Mouse (Mus musculus) fibroblast of lung, adult 2 months (primary cell): ENCODE measurements around the gene Eefsec.

Experiments used
- DNase-seq: peaks from one replicate; pipeline ENCODE4 v3.0.0-alpha.2; 2011; ENCODE audit warnings: low read depth

The Eefsec gene

GRCm38 (mm10) chr6:88446063-88447002 is at the start of gene Eefsec:
Gene Eefsec (minus strand): TSS chr6:88446539.
- no peak for DNase-seq

DNA sequence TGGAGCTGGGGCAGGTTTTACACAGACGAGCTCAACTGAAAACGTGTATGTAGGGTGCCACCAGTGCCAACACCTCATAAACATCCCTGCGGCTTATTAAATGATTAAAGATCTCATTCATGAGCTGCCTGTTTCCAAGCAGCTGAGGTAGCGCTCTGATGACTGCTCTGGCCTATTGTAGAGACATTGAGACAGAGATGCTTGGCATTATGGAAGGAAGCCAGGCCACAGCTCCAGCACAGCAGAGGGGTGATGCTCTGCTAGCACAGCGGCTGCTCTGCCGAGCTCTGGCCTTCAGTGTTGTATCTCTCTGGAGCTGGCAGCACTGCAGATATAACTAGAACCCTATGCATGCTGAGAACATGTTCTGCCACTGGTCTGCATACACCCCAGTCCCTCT is 47.4 kb upstream of the Eefsec start:
- no peak for DNase-seq

DNA sequence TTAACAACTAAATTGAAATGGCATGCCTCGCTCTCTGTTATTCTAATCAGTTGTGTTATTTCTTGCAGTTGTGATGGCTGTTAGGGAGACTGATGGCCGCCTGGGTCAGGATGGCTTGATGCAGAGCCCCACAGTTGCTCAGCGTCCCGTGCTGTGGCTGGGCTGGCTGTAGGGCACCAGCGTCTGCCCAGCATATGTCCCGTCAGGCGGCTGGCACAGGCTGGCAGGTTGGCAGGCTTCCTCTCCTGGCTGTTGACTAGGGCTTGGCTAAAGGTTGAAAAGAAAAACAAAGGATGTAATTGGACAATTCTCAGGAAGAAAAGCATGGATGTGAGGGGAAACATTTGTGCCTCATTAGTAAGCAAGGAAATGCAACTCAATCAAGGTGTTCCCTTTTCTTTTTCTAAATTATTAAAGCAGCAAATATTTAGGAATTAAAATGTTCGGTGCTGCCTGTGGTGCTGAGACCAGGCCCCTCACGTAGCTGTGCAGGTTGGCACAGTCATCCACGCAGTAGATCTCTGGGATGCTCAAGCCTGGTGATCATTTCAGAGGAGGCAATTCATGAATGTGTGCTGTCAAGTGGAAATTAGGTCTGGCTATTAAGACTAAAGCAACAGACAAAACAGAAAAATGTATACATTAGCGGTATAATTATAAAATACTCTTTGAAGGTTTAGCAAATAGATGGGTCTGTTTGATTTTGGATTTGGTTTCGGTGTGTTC is 44.5 kb upstream of the Eefsec start:
- peak; percentile 36 for DNase-seq

DNA sequence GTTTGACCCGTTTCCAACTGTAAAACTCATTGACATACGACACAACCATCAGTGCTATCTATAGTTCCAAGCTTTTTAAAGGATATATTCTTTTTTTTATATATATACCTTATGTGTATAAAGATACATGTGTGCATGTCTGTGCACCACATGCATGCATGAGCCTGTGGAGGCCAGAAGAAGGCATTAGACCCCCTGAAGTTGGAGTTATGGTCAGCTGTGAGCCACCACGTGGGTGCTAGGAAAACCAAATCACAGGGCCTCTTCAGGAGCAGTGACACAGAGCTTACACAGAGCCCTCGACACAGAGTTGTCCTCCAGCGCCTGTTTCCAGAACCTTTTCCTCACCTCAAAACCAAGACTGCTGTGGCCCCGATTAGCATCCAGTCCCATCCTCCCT is 43.5 kb upstream of the Eefsec start:
- no peak for DNase-seq

DNA sequence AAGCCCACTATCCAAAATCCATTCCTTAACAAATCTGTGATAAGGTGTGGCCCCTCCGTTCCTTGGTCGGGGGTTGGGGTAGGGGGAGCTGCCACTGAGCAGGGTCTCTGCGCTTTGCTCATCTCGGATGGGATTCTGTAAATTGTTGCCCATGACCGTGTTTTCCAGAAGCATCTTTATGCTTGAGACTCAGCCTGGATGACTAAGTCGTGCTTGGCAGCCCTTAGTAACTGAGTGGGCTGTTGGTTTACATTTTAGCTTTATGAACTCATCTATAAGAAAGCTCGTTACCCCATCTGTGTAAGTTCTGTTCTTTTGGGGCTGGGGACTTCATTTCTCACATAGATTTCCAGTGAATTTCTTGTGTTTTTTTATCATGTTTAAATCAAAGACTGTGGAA is 42.7 kb upstream of the Eefsec start:
- DNase-seq, result no peak

DNA sequence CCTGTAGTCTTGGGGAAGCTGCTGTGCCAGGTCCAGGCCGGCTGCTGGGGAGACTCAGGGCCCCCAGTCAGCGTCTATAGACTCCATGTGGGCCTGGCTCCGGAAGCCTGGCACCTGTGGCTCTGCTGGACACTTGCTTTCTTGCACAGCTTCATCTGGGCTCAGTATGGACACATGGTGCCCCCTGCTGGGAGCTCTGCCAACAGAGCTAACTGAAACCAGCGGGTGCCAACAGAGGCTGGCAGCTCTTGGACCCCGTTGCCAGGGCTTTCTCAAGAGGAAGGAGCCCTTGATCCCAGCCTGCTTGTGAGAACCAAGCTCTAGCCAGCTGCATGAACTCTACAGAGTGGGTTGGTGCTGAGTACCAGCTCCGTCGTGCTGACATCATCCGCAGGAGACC is 40.6 kb upstream of the Eefsec start:
- DNase-seq, result no peak

DNA sequence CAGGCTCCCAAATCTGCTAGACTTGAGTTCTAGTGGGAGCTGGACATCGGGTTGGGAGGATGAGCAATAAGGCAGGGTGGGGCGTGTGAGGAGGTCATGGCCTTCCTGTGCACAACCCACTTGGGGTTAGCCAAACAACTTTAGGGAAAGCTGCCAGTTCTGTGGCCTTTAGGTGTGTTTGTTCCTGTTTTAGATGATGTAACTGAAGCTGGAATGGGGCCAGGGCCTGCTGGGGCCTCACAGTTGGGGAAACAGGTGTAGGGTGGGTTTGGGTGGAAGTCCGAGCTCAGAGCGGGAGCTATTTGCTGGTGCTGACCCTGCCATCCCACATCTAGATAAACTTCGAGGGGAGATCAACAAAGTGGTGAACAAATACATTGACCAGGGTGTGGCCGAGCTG is 39.0 kb upstream of the Eefsec start:
- no peak for DNase-seq

DNA sequence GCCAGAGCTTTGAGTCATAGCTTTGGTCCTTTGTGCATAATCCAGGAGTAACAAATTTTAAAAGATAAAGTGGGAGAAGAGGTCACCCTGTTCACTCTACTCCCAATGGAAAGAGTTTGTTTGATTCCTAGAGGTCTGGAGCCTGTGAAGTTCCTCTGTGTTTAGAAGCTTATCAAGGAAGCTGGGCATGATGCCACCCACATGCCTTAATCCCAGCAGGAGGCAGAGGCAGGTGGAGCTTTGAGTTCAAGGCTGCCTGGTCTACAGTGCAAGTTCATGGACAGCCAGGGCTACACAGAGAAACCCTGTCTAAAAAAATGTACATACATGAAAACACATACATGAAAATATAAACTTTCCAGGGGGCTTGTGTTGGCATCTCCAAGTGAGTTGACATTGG is 37.6 kb upstream of the Eefsec start:
- DNase-seq, result no peak

- DNase-seq, result no peak
These were observed 36.8 kb upstream of the Eefsec start for GRCm38 (mm10) chr6:88483111-88483510.

DNA sequence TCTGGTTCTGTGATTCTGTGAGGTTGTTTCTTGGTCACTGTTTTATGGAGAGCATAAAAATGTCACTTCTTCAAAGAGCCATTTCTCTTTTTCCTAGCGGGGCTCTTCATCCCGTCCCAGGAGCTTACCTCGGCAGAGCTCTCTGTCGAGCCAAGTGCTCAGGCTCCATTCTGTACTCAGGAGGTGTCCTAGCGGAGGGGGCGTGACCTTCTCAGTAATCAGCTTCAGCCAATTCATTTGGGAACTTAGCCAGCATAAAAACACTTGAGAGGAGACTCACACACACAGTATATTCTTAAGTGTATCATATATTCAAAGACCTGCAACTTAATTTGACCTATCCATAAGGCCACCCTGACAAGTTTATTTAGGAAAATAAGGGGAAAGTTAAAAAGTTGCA is 34.1 kb upstream of the Eefsec start:
- no peak for DNase-seq

DNA sequence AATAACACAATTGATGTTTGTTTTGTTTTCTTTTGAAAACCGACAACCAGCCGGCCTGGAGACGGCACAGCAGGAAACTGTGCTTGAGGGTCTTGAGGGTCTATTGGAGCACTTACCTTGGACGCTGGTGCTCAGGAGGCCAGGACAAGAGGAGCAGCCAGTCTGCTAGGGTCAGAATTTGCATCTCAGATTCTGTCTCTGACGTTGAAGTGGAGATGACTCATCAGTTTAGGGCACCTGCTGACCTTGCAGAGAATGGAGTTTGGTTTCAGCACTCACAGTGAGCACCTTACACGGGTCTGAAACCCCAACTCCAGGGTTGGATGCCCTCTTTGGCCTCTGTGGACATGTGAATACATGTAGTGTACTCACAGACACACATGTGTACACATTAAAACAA is 23.5 kb upstream of the Eefsec start:
- DNase-seq, result no peak

GRCm38 (mm10) chr6:88465181-88465920 is 19.0 kb upstream of the Eefsec start, which contains the start of gene Ruvbl1:
Gene Ruvbl1 (plus strand): TSS chr6:88465409.
- peak; percentile 93 for DNase-seq

DNA sequence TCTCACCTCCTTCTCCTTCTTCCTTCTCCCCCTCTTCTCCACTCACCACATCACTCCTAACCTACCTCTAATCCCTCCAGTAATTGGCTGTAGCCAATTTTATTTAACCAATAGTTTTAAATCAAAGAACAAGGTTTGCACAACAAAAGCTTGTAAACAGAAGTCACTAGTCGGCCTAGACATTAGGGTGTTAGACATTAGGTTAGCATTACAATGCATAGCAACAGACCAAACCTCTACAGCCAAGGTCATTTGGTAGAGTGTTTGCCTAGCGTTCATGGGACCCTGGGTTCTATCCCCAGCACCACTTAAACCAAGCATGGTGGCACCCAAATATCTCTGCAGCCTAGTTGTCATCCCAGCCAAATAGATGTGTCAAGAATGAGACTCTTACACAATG is 8.2 kb upstream of the Eefsec start:
- no peak for DNase-seq

GRCm38 (mm10) chr6:88447454-88447853 is 1.1 kb upstream of the Eefsec start:
- DNase-seq, result no peak

GRCm38 (mm10) chr6:88445661-88446060 is 678 bp downstream of the Eefsec start:
- DNase-seq, result no peak

DNA sequence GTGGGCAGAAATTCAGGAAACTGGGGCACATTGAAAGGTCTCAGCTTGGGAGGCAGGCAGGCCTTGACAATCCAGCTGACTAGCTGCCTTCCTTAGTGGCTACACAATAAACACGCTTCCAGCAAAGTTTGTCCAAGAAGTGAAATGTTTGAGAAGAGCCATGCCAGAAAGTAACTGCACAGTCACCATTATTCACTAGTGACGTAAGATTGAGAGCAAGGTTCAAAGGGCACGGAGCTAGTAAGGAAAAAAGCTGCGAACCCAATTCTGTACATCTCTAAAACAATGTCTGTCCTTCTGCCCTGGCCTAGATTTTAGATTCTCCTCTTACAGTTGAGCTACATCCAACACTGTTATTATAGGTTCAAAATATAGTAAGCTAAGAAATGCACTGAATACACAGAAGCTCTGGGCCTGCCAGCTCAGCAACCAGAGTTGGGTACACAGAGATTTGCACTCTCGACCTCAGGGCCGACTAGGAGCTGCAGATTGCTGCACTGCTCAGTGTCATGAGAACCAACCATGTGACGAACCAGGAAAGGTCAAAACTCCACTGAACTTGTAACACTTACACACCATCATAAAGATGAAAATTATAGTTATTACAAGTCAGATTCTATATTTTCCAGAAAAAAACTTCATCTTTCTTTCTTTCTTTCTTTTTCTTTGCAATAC is 2.1 kb downstream of the Eefsec start:
- DNase-seq, result no peak

DNA sequence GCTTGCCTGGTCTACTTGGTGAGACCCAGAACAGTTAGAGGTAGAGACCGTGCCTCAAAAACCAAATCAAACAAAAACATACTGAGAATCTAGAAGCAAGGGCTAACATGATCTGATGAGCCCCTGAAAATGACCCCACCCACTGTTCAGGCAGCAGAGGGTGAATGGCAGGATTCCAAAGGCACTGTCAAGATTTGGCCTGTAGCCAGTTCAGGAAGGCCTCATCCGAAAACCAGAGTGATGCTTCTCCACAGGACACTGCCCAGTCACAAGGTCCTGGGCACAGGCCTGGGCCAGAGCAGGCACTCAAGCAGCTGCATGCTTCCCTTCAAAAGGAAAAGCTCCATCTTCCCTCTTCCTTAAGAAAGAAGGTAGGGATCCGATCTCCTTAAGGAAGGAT is 2.9 kb downstream of the Eefsec start:
- DNase-seq, result no peak

GRCm38 (mm10) chr6:88442551-88442950 is 3.8 kb downstream of the Eefsec start:
- DNase-seq, result no peak

DNA sequence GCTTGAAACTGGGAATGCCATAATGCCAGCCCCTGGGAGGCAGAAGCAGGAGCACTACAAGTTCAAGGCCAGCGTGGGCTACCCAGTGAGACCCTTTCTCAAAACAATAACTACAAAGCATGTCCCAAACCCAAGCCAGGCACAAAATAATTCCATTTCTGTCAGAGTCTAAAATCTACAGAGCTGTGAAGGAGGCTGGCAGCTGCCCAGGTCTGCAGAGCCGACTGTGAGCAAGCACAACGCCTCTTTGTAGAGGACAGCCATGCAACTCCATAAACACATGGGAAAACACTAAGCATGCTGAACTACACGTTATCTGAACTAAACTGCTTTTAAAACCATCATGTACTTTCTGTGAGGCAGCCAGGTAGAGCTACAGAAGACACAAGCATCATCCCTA is 7.3 kb downstream of the Eefsec start:
- no peak for DNase-seq

- DNase-seq, result no peak
These were observed 10.7 kb downstream of the Eefsec start for GRCm38 (mm10) chr6:88435609-88436008.

DNA sequence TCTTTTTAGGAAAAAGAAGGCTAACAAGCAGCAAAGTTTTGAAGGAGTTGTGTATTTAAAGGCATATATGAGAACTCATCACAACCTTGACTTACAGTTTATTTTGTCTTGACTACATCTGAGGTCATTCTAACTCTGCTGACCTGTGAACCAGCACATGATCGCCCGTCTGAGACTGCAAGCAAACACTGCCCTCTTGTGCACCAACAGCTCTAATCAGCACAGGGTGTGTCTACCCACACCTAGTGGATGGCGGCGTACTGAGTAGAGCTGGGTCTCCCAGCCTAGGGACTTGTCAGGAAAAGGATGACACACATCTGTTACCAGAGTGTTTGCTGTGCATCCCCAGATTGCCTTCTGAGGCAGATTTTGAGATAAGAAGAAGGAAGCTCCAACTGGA is 15.1 kb downstream of the Eefsec start:
- DNase-seq, result peak; percentile 38
